Mouse (Mus musculus) heart, embryonic 11.5 days (tissue): ENCODE results near the gene Tor1aip1. TPM values are rescaled to one million over a fixed set of nuclear protein-coding genes. Genes with fewer than 3 reads are reported as not detected.

Experiments used
- ATAC-seq: fragments of 200-750 bp; cut with Nextera tagmentation; replicated peaks from 2 replicates; pipeline ENCODE4 v1.8.0; 2017; ENCODE audit warnings: moderate library complexity; ENCODE audit not compliant: insufficient number of reproducible peaks, low FRiP score, low TSS enrichment
- H3K27ac ChIP-seq: fragments of 300-500 bp; sonication (generic); 2 replicates; pipeline ENCODE4 v1.5.1; 2014; ENCODE audit warnings: mild to moderate bottlenecking, low read depth, low read length
- H3K27me3 ChIP-seq: fragments of 300-500 bp; sonication (generic); 2 replicates; pipeline ENCODE4 v1.6.1; 2014; ENCODE audit warnings: mild to moderate bottlenecking, low read length, mixed read lengths; ENCODE audit not compliant: control insufficient read depth, insufficient read depth
- H3K36me3 ChIP-seq: fragments of 300-500 bp; sonication (generic); 2 replicates; pipeline ENCODE4 v1.6.1; 2014; ENCODE audit warnings: mild to moderate bottlenecking, low read length, moderate library complexity, mixed read lengths; ENCODE audit not compliant: control insufficient read depth, insufficient read depth
- H3K4me1 ChIP-seq: fragments of 300-500 bp; sonication (generic); 2 replicates; pipeline ENCODE4 v1.6.1; 2014; ENCODE audit warnings: low read length; ENCODE audit not compliant: control insufficient read depth, insufficient read depth
- H3K4me2 ChIP-seq: fragments of 300-500 bp; sonication (generic); 2 replicates; pipeline ENCODE4 v1.6.1; 2014; ENCODE audit warnings: mild to moderate bottlenecking, moderate library complexity
- H3K4me3 ChIP-seq: fragments of 300-500 bp; sonication (generic); 2 replicates; pipeline ENCODE4 v1.5.1; 2014; ENCODE audit warnings: low read depth, low read length
- H3K9ac ChIP-seq: fragments of 300-500 bp; sonication (generic); 2 replicates; pipeline ENCODE4 v1.6.1; 2014; ENCODE audit warnings: mild to moderate bottlenecking, low read depth, low read length, moderate library complexity
- H3K9me3 ChIP-seq: fragments of 300-500 bp; sonication (generic); replicated peaks from 2 replicates; pipeline ENCODE4 v1.6.1; 2016; ENCODE audit warnings: low read length; ENCODE audit not compliant: control insufficient read depth
- WGBS: fragments of 180-500 bp; shearing (Covaris S2); extraction: QIAGEN DNeasy Blood & Tissue Kit; methylation state at CpG from one replicate; pipeline ENCODE4 v1.1.7; 2014; ENCODE audit not compliant: insufficient replicate concordance; 5-methylcytosine and 5-hydroxymethylcytosine counted together
- polyA plus RNA-seq: library from polyadenylated mRNA; unstranded; fragments of >200 nt; fragmentation: Nextera tagmentation; extraction: Ambion mirVana; gene quantifications from 2 replicates; pipeline ENCODE4 v1.2.1, GENCODE M21; 2014

The Tor1aip1 gene
- polyA plus RNA-seq, 1 experiment from 2014 or later = 37.6 TPM

DNA sequence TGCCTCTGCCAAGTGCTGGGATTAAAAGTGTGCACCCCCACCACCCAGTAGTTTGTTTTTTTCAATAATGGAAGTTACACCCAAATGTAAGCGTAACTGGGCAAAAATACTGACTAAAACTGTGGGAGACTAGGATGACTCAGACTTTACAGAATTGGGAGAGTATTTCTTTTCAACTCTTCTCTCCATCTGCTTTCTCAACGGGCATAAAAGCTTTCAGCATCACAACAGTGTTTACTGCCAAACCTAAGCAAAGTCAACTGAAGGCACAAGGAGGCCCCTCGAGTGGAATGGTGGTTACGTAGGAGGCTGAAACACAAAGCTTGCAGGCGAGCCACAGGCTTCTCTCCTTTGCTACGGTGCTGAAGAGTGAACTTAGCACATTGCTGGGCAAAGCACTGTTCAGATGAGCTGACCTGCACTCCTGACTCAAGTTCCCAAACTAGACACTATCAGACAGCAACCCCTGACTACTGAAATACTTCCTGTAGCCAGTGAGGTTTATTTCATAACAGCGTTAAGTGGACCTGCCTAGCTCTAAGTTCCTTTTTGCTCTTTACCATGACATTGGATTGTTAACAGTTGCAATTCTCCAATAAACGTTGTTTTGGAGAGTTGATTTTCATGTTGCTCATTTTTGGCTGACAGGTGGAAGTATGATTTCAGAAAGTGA is 11.3 kb downstream of the Tor1aip1 start:
- no peak for ATAC-seq
- H3K36me3 ChIP-seq = peaks cover 7% of the 10 kb centered on the region
- H3K9ac ChIP-seq = no peak overlapping the region

DNA sequence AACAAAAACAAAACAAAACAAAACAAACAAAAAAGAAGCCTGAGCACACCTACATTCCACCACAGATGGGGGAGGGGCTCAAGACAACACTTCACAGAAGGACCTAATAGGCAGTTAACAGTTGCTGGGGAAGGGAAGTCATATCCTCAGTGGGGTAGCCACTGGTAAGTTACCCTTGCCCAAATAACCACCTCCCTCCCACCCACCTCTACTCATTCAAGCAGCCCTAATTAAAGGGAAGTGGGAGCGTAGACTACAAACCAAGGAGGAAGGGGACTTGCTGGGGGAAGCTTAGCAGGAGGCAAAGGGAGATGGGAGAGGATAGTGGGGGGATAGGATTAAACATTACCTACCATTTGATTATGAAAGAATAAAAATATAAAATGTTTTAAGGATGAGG is 15.9 kb downstream of the Tor1aip1 start:
- ATAC-seq = no peak
- H3K4me1 ChIP-seq = no peaks in the 10 kb centered on the region
- H3K9me3 ChIP-seq = no peaks in the 10 kb centered on the region
- no peak overlapping the region for H3K4me2 ChIP-seq
- H3K36me3 ChIP-seq = peaks cover 16% of the 10 kb centered on the region
- H3K9ac ChIP-seq = no peak overlapping the region
- no peak overlapping the region for H3K27ac ChIP-seq
- WGBS = 93% methylated on average over 1 of the region's 1 CpGs
- H3K27me3 ChIP-seq = no peaks in the 10 kb centered on the region
- H3K4me3 ChIP-seq = no peak overlapping the region

More for the DNA sequence above, 11.3 kb downstream of the Tor1aip1 start:
- 86% methylated on average over 8 of the region's 8 CpGs for WGBS
- H3K4me2 ChIP-seq = no peak overlapping the region
- no peaks in the 10 kb centered on the region for H3K9me3 ChIP-seq
- no peaks in the 10 kb centered on the region for H3K4me1 ChIP-seq
- no peak overlapping the region for H3K4me3 ChIP-seq
- H3K27ac ChIP-seq = no peak overlapping the region
- H3K27me3 ChIP-seq = no peaks in the 10 kb centered on the region

DNA sequence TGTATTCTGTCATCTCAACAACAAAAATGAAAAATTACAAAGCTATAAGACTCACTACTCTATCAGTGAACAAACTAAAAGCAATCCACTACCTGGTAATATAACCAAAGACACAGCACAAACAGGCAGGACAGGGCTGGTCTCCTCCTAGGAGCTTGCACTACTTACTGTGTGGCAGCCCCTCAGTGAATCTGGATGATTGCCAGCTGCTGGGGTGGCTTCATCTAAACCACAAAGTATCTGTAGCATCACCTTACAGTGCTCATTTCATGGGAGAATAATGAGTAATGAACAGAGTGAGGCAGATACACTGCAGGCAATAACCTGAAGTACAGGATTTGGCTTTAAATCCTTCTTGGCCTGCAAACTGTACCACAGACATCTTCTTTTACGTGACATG is 16.5 kb downstream of the Tor1aip1 start:
- Histone ChIP-seq H3K9ac (no peak overlapping the region), H3K4me1 (no peaks in the 10 kb centered on the region), H3K27me3 (no peaks in the 10 kb centered on the region), H3K36me3 (peaks cover 14% of the 10 kb centered on the region), H3K4me2 (no peak overlapping the region), H3K9me3 (no peaks in the 10 kb centered on the region), H3K4me3 (no peak overlapping the region), H3K27ac (no peak overlapping the region)
- 90% methylated on average over 1 of the region's 1 CpGs for WGBS
- ATAC-seq = no peak

DNA sequence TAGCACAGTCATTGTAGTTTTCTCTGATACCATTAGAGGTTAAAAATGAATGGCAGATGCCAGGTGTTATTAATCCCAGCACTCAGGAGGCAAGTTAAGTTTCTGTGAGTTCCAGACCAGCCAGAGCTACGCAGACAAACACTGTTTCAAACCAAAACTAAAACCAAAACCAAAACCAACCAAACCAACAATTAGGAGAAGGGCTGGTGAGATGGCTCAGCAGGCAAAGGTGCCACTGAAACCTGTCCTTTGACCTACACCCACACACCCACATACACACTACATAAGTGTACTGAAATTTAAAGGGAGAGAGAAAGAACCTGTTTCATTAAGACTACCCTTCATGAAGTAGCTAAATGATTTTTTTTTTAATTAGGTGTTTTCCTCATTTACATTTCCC is 27.3 kb downstream of the Tor1aip1 start:
- H3K9me3 ChIP-seq = no peaks in the 10 kb centered on the region
- ATAC-seq = no peak
- H3K27ac ChIP-seq = no peak overlapping the region
- no peak overlapping the region for H3K4me3 ChIP-seq
- H3K4me2 ChIP-seq = no peak overlapping the region
- 88% methylated on average over 1 of the region's 1 CpGs for WGBS
- no peaks in the 10 kb centered on the region for H3K4me1 ChIP-seq
- no peaks in the 10 kb centered on the region for H3K27me3 ChIP-seq
- peaks cover 15% of the 10 kb centered on the region for H3K36me3 ChIP-seq
- no peak overlapping the region for H3K9ac ChIP-seq

DNA sequence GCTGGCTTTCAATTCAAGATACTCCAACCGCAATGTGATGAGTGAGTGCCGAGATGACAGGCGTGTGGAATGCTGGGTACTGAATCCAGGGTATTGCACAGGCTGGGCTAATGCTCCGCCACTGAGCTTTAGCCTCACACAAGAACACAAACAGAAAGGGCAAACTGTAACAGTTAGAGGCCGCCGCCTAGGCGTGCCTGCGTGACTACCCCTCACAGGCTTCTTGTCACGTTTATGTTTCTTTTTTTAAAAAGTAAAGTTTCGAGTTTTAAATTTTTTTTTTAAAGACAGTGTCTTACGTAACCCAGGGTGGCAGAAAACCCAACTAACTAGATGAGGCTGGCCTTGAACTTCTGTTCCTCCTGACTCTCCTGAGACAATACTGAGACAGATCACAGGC is 30.4 kb downstream of the Tor1aip1 start:
- Histone ChIP-seq H3K4me2 (no peak overlapping the region), H3K4me3 (no peak overlapping the region), H3K27ac (no peak overlapping the region), H3K4me1 (peaks cover 3% of the 10 kb centered on the region; the same call in 1 of the 2 replicates), H3K9ac (no peak overlapping the region), H3K36me3 (peaks cover 13% of the 10 kb centered on the region), H3K27me3 (no peaks in the 10 kb centered on the region), H3K9me3 (no peaks in the 10 kb centered on the region)
- WGBS = 87% methylated on average over 11 of the region's 11 CpGs
- no peak for ATAC-seq

DNA sequence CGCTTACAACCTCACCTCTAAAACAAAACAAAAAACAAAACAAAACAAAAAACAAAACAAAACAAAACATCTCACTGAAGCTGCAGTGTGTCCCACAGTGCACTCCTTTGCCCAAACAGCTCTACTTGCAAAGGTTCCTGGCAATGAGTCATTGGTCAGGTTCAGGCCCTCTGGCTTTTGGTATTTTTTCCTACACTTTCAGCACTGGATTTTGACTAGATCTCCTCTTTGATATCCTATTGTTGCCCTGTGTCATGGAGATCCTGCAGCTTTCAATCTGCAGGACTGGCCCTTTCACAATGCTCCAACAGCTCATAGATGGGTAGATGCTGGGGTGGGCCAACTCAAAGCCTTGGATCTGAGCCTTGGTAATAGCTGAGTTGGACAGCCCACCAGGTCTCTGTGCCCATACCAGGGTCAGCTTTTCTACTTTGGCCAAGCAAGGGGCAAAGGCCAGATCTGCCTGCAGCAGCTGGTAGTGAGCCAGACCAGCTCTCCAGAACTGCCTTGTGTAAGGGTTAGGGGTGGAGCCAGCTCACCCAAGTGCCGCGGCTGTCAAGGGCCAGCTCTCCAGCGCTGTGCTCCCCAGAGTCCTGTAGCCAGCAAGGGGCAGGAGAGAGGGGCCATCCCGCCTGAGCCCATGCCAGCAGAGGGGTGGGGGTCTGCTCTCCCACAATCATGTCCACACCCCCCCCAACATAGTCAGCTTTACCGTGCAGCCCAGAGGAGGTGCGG is 32.9 kb downstream of the Tor1aip1 start:
- Histone ChIP-seq H3K9me3 (no peaks in the 10 kb centered on the region), H3K9ac (no peak overlapping the region), H3K4me1 (peaks cover 3% of the 10 kb centered on the region; the same call in 1 of the 2 replicates), H3K4me3 (no peak overlapping the region), H3K27me3 (no peaks in the 10 kb centered on the region), H3K36me3 (peaks cover 10% of the 10 kb centered on the region; the same call in 1 of the 2 replicates), H3K27ac (no peak overlapping the region), H3K4me2 (no peak overlapping the region)
- WGBS = 70% methylated on average over 7 of the region's 7 CpGs
- no peak for ATAC-seq

DNA sequence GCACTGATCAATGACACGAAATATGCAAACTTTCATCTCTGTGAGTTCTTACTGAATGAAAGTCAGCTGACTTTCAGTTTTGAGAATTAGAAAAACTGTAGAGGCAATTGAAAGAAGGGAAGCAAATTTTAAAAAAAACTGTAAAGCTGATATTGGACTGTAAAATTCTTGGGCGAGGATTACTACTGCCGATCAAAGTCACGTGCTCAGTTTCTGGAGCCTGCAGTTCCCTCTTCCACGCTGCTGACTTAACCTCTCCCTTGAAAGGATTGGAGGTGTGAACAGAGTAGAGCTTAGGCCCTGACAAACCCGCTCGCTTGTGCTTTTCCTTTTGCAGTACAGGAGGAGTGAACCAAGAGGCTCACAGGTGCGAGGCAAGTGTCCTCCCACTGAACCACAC is 33.9 kb downstream of the Tor1aip1 start:
- WGBS = 78% methylated on average over 8 of the region's 8 CpGs
- ATAC-seq = no peak
- Histone ChIP-seq H3K9me3 (no peaks in the 10 kb centered on the region), H3K4me3 (no peak overlapping the region), H3K27ac (no peak overlapping the region), H3K4me2 (no peak overlapping the region), H3K4me1 (peaks cover 3% of the 10 kb centered on the region; the same call in 1 of the 2 replicates), H3K27me3 (no peaks in the 10 kb centered on the region), H3K36me3 (0 out of 2 replicates have a peak, but pooled peaks cover 6% of the 10 kb centered on the region), H3K9ac (no peak overlapping the region)

DNA sequence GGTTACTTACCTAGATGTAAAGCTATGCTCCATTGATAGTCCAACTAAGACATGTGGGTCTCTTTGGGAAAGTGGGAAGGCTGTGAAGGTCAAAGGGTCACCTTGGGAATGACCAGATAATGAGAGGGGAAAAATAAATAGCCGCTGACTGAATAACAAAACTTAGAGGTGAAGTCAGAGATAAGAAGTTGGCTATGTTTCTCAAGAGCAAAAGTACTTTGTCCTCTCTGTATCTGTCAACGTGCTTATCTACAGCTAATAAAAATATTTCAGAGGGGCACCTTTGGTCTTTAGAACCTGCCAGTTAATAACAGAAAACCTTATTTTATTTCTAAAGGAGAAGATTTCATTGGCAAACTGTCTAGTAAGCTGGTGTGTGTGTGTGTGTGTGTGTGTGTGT is 40.7 kb downstream of the Tor1aip1 start:
- Histone ChIP-seq H3K9me3 (no peaks in the 10 kb centered on the region), H3K27ac (no peak overlapping the region), H3K27me3 (no peaks in the 10 kb centered on the region), H3K4me3 (no peak overlapping the region), H3K36me3 (no peaks in the 10 kb centered on the region), H3K4me1 (peaks cover 2% of the 10 kb centered on the region; the same call in 1 of the 2 replicates), H3K9ac (no peak overlapping the region), H3K4me2 (no peak overlapping the region)
- no peak for ATAC-seq
- WGBS = 11% methylated on average over 2 of the region's 2 CpGs
